Mouse (Mus musculus): ENCODE data around the gene Uqcc1. TPM values are rescaled to one million over a fixed set of nuclear protein-coding genes. Genes with fewer than 3 reads are reported as not detected.

Gene Uqcc1
- polyA plus RNA-seq, 1 experiment from 2014 or later, result 28.7 TPM

GRCm38 (mm10) chr2:155894307-155895045, 35.6 kb downstream of the Uqcc1 start:
- WGBS (ENCODE audit: missing documents), result 95% methylated on average over 13 of the region's 13 CpGs
- H3K36me3 ChIP-seq (ENCODE audit: inconsistent target), result 0 out of 2 replicates have a peak, but pooled peaks cover 14% of the 10 kb centered on the region
- no peak overlapping the region for H3K27ac ChIP-seq
- H3K4me3 ChIP-seq (ENCODE audit: inconsistent target), result no peak overlapping the region
- H3K79me2 ChIP-seq (ENCODE audit: inconsistent target), result no peaks in the 10 kb centered on the region

- Histone ChIP-seq H3K27ac (no peak overlapping the region), H3K4me3 (ENCODE audit: inconsistent target) (no peak overlapping the region), H3K36me3 (ENCODE audit: inconsistent target) (peaks cover 24% of the 10 kb centered on the region), H3K79me2 (ENCODE audit: inconsistent target) (no peaks in the 10 kb centered on the region)
- 95% methylated on average over 12 of the region's 12 CpGs for WGBS (ENCODE audit: missing documents)
Observed at GRCm38 (mm10) chr2:155886776-155887175, 43.3 kb downstream of the Uqcc1 start.

GRCm38 (mm10) chr2:155885271-155885697, 44.8 kb downstream of the Uqcc1 start:
- Histone ChIP-seq H3K79me2 (ENCODE audit: inconsistent target) (no peaks in the 10 kb centered on the region), H3K36me3 (ENCODE audit: inconsistent target) (peaks cover 24% of the 10 kb centered on the region), H3K27ac (no peak overlapping the region), H3K4me3 (ENCODE audit: inconsistent target) (no peak overlapping the region)
- 93% methylated on average over 10 of the region's 10 CpGs for WGBS (ENCODE audit: missing documents)

- Histone ChIP-seq H3K27ac (no peak overlapping the region), H3K79me2 (ENCODE audit: inconsistent target) (no peaks in the 10 kb centered on the region), H3K36me3 (ENCODE audit: inconsistent target) (peaks cover 21% of the 10 kb centered on the region), H3K4me3 (ENCODE audit: inconsistent target) (no peak overlapping the region)
- WGBS (ENCODE audit: missing documents), result 88% methylated on average over 3 of the region's 3 CpGs
Observed at GRCm38 (mm10) chr2:155882087-155882486, 48.0 kb downstream of the Uqcc1 start.

- Histone ChIP-seq H3K4me3 (ENCODE audit: inconsistent target) (no peak overlapping the region), H3K36me3 (ENCODE audit: inconsistent target) (no peaks in the 10 kb centered on the region; the same call in 1 of the 2 replicates), H3K27ac (peak overlapping the region; percentile 62), H3K79me2 (ENCODE audit: inconsistent target) (no peaks in the 10 kb centered on the region)
- 59% methylated on average over 15 of the region's 21 CpGs for WGBS (ENCODE audit: missing documents)
Observed at GRCm38 (mm10) chr2:155878964-155879876, 50.9 kb downstream of the Uqcc1 start.

- H3K27ac ChIP-seq, result no peak overlapping the region
- peaks cover 6% of the 10 kb centered on the region; the same call in 1 of the 2 replicates for H3K36me3 ChIP-seq (ENCODE audit: inconsistent target)
- no peak overlapping the region for H3K4me3 ChIP-seq (ENCODE audit: inconsistent target)
- no peaks in the 10 kb centered on the region for H3K79me2 ChIP-seq (ENCODE audit: inconsistent target)
- 82% methylated on average over 6 of the region's 6 CpGs for WGBS (ENCODE audit: missing documents)
Observed at GRCm38 (mm10) chr2:155873636-155874035, 56.5 kb downstream of the Uqcc1 start.

GRCm38 (mm10) chr2:155872930-155873507, 57.1 kb downstream of the Uqcc1 start:
- H3K27ac ChIP-seq, result no peak overlapping the region
- no peak overlapping the region for H3K4me3 ChIP-seq (ENCODE audit: inconsistent target)
- H3K79me2 ChIP-seq (ENCODE audit: inconsistent target), result no peaks in the 10 kb centered on the region
- 95% methylated on average over 10 of the region's 10 CpGs for WGBS (ENCODE audit: missing documents)
- H3K36me3 ChIP-seq (ENCODE audit: inconsistent target), result peaks cover 6% of the 10 kb centered on the region; the same call in 1 of the 2 replicates

GRCm38 (mm10) chr2:155872486-155872885, 57.6 kb downstream of the Uqcc1 start:
- Histone ChIP-seq H3K4me3 (ENCODE audit: inconsistent target) (no peak overlapping the region), H3K36me3 (ENCODE audit: inconsistent target) (peaks cover 6% of the 10 kb centered on the region; the same call in 1 of the 2 replicates), H3K27ac (no peak overlapping the region), H3K79me2 (ENCODE audit: inconsistent target) (no peaks in the 10 kb centered on the region)
- 92% methylated on average over 8 of the region's 8 CpGs for WGBS (ENCODE audit: missing documents)

GRCm38 (mm10) chr2:155869772-155870171, 60.3 kb downstream of the Uqcc1 start:
- H3K36me3 ChIP-seq (ENCODE audit: inconsistent target), result 0 out of 2 replicates have a peak, but pooled peaks cover 6% of the 10 kb centered on the region
- H3K79me2 ChIP-seq (ENCODE audit: inconsistent target), result no peaks in the 10 kb centered on the region
- WGBS (ENCODE audit: missing documents), result 93% methylated on average over 5 of the region's 5 CpGs
- no peak overlapping the region for H3K4me3 ChIP-seq (ENCODE audit: inconsistent target)
- H3K27ac ChIP-seq, result no peak overlapping the region

GRCm38 (mm10) chr2:155868320-155868719, 61.8 kb downstream of the Uqcc1 start:
- Histone ChIP-seq H3K4me3 (ENCODE audit: inconsistent target) (no peak overlapping the region), H3K36me3 (ENCODE audit: inconsistent target) (0 out of 2 replicates have a peak, but pooled peaks cover 6% of the 10 kb centered on the region), H3K79me2 (ENCODE audit: inconsistent target) (no peaks in the 10 kb centered on the region), H3K27ac (no peak overlapping the region)
- 92% methylated on average over 8 of the region's 8 CpGs for WGBS (ENCODE audit: missing documents)

- Histone ChIP-seq H3K4me3 (ENCODE audit: inconsistent target) (no peak overlapping the region), H3K36me3 (ENCODE audit: inconsistent target) (no peaks in the 10 kb centered on the region), H3K27ac (no peak overlapping the region), H3K79me2 (ENCODE audit: inconsistent target) (no peaks in the 10 kb centered on the region)
- WGBS (ENCODE audit: missing documents), result 94% methylated on average over 11 of the region's 11 CpGs
Observed at GRCm38 (mm10) chr2:155863301-155863867, 66.7 kb downstream of the Uqcc1 start.

- Histone ChIP-seq H3K36me3 (ENCODE audit: inconsistent target) (peaks cover 3% of the 10 kb centered on the region; the same call in 1 of the 2 replicates), H3K4me3 (ENCODE audit: inconsistent target) (no peak overlapping the region), H3K27ac (no peak overlapping the region), H3K79me2 (ENCODE audit: inconsistent target) (no peaks in the 10 kb centered on the region)
- 95% methylated on average over 13 of the region's 13 CpGs for WGBS (ENCODE audit: missing documents)
Observed at GRCm38 (mm10) chr2:155862573-155863300, 67.4 kb downstream of the Uqcc1 start.

GRCm38 (mm10) chr2:155861581-155861980, 68.5 kb downstream of the Uqcc1 start:
- H3K79me2 ChIP-seq (ENCODE audit: inconsistent target), result no peaks in the 10 kb centered on the region
- H3K27ac ChIP-seq, result no peak overlapping the region
- H3K4me3 ChIP-seq (ENCODE audit: inconsistent target), result no peak overlapping the region
- H3K36me3 ChIP-seq (ENCODE audit: inconsistent target), result peaks cover 6% of the 10 kb centered on the region; the same call in 1 of the 2 replicates
- 98% methylated on average over 6 of the region's 6 CpGs for WGBS (ENCODE audit: missing documents)
